Mouse (Mus musculus): ENCODE measurements around the gene Cx3cl1.

DNA sequence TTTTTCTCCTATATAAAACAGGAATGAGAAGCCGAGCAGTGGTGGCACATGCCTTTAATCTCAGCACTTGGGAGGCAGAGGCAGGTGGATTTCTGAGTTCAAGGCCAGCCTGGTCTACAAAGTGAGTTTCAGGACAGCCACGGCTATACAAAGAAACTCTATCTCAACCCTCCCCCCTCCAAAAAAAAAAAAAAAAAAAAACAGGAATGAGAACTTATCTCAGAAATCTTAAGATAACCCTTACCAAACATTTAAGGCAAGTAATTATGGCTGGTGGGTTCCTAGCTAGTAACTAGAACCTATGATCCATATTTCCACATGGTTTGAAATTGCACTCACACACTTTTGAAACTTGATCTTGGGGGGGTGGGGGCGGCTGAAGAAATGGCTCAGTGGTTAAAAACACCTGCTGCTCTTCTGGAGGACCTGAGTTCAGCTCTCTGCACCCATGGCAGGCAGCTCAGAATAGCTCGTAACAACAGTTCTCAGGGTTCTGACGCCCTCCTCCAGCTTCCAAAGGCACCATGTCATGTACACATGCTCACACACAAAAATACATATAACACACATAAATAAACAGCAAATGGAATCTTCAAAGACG, 14.3 kb downstream of the Cx3cl1 start:
- TF ChIP-seq CTCF (IDR thresholded peaks at IDR 0.05; ENCODE audit: borderline replicate concordance, insufficient read depth, low read depth, low read length) (no peak), POLR2A (IDR thresholded peaks at IDR 0.05; ENCODE audit: borderline replicate concordance, insufficient read depth, low read length) (no peak)

Measured in cerebellum, adult 2 months (tissue).